8 mouse cellular contexts compared by ENCODE assay signal in the genomic region with DNA sequence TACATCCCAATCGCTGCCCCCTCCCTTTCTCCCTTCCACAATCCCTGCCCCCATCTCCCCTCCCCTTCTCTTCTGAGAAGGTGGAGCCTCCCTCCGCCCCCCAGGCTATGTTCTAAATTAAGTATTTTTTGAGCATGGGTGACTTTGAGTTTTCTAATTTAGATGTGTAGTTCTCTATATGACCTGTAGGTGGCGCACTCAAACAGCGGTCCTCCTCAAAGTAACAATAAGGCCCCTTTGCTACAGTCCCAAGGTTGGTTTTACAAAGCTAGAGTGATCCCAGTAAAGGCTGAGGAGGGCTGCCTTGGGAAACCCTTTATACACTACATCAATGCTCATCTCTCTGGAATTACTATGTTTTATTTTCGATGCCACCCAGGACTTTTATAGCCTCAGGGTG.
DNase-seq lines count a peak whose midpoint lies in the region; TF ChIP-seq lines count a peak whose summit lies in the region.

No protein-coding gene starts in this region.

- TF ChIP-seq POLR2A in lung, adult 2 months (IDR thresholded peaks at IDR 0.05; ENCODE audit: borderline replicate concordance, extremely low read depth, low read depth, low read length): no peak
- TF ChIP-seq POLR2A in olfactory bulb, adult 2 months (IDR thresholded peaks at IDR 0.05; ENCODE audit: insufficient read depth, low read depth, low read length): no peak

- WGBS in lung, adult 2 months: 26% methylated on average over 5 of the region's 5 CpGs
- 23% methylated on average over 5 of the region's 5 CpGs for WGBS in olfactory bulb, adult 2 months

- peak; percentile 43 for TF ChIP-seq CTCF in lung, adult 2 months (IDR thresholded peaks at IDR 0.05; ENCODE audit: insufficient read depth, low read length)
- 0 out of 2 replicates have a peak, but pooled peaks have one; percentile 31 for TF ChIP-seq CTCF in olfactory bulb, adult 2 months (IDR thresholded peaks at IDR 0.05; ENCODE audit: insufficient read depth, low read depth, low read length)

- peak; percentile 31 to 51 for DNase-seq in cerebellum, postnatal 14 days
- no peak for DNase-seq in cerebellum, adult 8-10 months
- DNase-seq in lung, adult 2 months: no peak
- DNase-seq in lung, postnatal 4 days: no peak
- DNase-seq in c-Kit-positive CD71-positive TER-119-positive erythroid progenitor cells, embryonic 14.5 days (ENCODE audit: low spot score): peak; percentile 48
- DNase-seq in spleen, postnatal 10 days (ENCODE audit: low spot score in 2 of 2): no peak
- DNase-seq in urinary bladder, postnatal 25 days (ENCODE audit: low spot score): no peak

- H3K27ac ChIP-seq in olfactory bulb, adult 2 months (ENCODE audit: insufficient read depth, low read depth, low read length): no peak overlapping the region

- no peaks in the 10 kb centered on the region for H3K4me1 ChIP-seq in lung, adult 2 months (ENCODE audit: control insufficient read depth, insufficient read depth, low read length)
- H3K4me1 ChIP-seq in olfactory bulb, adult 2 months (ENCODE audit: control insufficient read depth, insufficient read depth, low read length): peaks cover 6% of the 10 kb centered on the region; the same call in 1 of the 2 replicates

- no peak overlapping the region for H3K4me3 ChIP-seq in lung, adult 2 months (replicated peaks; ENCODE audit: extremely low read depth, low read depth, low read length)
- H3K4me3 ChIP-seq in olfactory bulb, adult 2 months (ENCODE audit: insufficient read depth, low read depth, low read length): no peak overlapping the region

Comparison
In these comparisons a context has a peak if more than half of its experiments do, and no peak if none do; other contexts are left out.
1. DNase-seq: peak in cerebellum, postnatal 14 days (2 of 2) and c-Kit-positive CD71-positive TER-119-positive erythroid progenitor cells, embryonic 14.5 days (single experiment); none in cerebellum, adult 8-10 months (single experiment), lung, adult 2 months (single experiment), lung, postnatal 4 days (0 of 2), spleen, postnatal 10 days (0 of 2) and urinary bladder, postnatal 25 days (single experiment).